Mouse (Mus musculus): ENCODE measurements around the gene Plcl2. TPM values are rescaled to one million over a fixed set of nuclear protein-coding genes. Genes with fewer than 3 reads are reported as not detected.

Plcl2 gene
- polyA plus RNA-seq, 1 experiment: 4.3 TPM

DNA sequence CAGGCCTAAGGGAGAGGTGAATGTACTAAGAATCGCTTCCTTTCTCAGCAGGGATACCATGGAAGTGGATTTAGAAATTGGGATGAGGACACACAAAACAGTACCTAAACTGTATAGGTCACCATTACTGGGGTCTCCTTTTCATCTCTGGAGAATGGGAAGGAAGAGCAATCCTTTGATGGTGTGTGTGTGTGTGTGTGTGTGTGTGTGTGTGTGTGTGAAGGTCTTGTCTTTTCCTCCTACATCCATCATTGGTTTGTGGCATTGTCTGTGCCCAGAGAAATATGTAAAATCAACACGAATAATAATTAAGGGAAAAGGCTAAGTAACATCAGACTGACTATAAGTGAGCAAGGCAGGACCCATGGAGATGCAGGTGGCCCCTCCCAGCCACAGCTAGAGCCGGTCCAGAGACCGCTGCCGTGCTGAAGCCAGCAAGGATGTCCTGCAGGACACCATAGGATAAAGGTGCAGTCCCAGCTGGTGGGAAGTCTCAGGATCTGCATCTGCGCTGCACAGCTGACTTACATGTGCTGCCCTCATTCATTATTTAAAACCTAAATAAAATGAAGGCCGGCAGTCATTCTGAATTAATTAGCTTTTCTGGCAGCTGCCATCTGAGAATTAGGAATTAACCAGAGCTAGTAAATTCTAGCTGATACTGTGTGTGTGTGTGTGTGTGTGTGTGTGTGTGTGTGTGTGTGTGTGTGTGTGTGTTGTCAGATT lies 201.5 kb downstream of the Plcl2 start:
- H3ac ChIP-seq (ENCODE audit: control insufficient read depth, insufficient read length, low read depth): no peak overlapping the region
- H3K4me3 ChIP-seq (ENCODE audit: insufficient read depth, poor library complexity, severe bottlenecking): no peak overlapping the region
- H3K79me3 ChIP-seq (ENCODE audit: low read depth): no peaks in the 10 kb centered on the region
- no peaks in the 10 kb centered on the region for H3K36me3 ChIP-seq (ENCODE audit: control insufficient read depth, insufficient read depth)
- no peaks in the 10 kb centered on the region for H3K79me2 ChIP-seq (ENCODE audit: control insufficient read depth, insufficient read depth)
- no peaks in the 10 kb centered on the region for H3K27me3 ChIP-seq (ENCODE audit: control insufficient read depth, insufficient read depth, insufficient read length)
- TF ChIP-seq MYOD1 (IDR thresholded peaks at IDR 0.05; ENCODE audit: control insufficient read depth, insufficient read length, low read depth): no peak
- no peak for TF ChIP-seq USF1 (IDR thresholded peaks at IDR 0.05; ENCODE audit: low read depth)
- TF ChIP-seq MYOG (IDR thresholded peaks at IDR 0.05; ENCODE audit: control insufficient read depth, extremely low read depth, insufficient read length): no peak
- TF ChIP-seq MAX (IDR thresholded peaks at IDR 0.05): no peak

DNA sequence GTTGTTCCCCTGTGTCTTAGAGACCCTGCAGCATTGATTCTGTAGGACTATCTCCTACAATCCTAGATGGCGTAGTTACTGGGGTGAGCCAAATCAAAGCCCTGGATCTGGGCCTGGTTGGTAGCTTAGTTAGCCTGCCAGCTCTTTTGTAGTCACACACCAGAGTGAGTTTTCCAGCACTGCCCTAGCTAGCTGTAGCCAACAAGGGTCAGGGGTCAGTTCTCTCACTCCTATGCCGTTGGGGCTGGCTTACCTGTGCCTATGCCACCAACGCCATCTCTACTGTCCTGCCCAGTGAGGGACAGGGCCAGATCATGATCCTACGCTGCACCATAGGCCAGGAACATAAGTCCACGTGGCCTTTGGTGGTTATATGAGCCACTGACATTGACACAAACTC lies 208.4 kb downstream of the Plcl2 start:
- TF ChIP-seq MYOG (IDR thresholded peaks at IDR 0.05; ENCODE audit: control insufficient read depth, extremely low read depth, insufficient read length) (no peak), USF1 (IDR thresholded peaks at IDR 0.05; ENCODE audit: low read depth) (no peak), MYOD1 (IDR thresholded peaks at IDR 0.05; ENCODE audit: control insufficient read depth, insufficient read length, low read depth) (no peak), CEBPB (IDR thresholded peaks at IDR 0.05; ENCODE audit: low read depth) (no peak), CTCF (IDR thresholded peaks at IDR 0.05; ENCODE audit: control insufficient read depth, insufficient read depth, insufficient read length) (no peak), FOSL1 (IDR thresholded peaks at IDR 0.05; ENCODE audit: insufficient read depth, low read length, poor library complexity, severe bottlenecking) (no peak), MAX (IDR thresholded peaks at IDR 0.05) (no peak)
- H3ac ChIP-seq (ENCODE audit: control insufficient read depth, insufficient read length, low read depth): no peak overlapping the region
- H3K4me3 ChIP-seq (ENCODE audit: insufficient read depth, poor library complexity, severe bottlenecking): no peak overlapping the region
- H3K79me2 ChIP-seq (ENCODE audit: control insufficient read depth, insufficient read depth): no peaks in the 10 kb centered on the region
- no peaks in the 10 kb centered on the region for H3K79me3 ChIP-seq (ENCODE audit: low read depth)
- no peaks in the 10 kb centered on the region for H3K27me3 ChIP-seq (ENCODE audit: control insufficient read depth, insufficient read depth, insufficient read length)
- no peaks in the 10 kb centered on the region for H3K36me3 ChIP-seq (ENCODE audit: control insufficient read depth, insufficient read depth)

DNA sequence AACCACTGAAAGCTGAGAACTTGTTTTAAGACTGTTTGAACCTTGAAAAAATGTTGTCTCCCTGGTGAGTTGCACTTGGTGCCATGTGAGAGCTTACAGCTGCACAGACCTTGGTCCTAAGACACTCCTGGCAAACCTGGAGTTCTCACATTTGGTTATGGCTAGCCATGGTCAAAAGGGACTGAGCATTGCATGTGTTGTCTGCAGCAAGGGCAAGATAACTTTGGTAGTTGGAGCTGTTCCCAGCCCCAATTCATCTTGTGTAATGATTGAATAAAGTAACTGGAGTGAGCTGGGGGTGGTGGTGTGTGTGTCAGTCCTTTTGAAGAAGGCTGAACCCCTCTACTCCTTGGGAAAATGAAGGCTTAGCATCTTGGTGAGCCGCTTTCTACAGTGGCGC lies 215.2 kb downstream of the Plcl2 start:
- H3K79me3 ChIP-seq (ENCODE audit: low read depth): no peaks in the 10 kb centered on the region
- no peaks in the 10 kb centered on the region for H3K27me3 ChIP-seq (ENCODE audit: control insufficient read depth, insufficient read depth, insufficient read length)
- no peaks in the 10 kb centered on the region for H3K79me2 ChIP-seq (ENCODE audit: control insufficient read depth, insufficient read depth)
- H3K4me3 ChIP-seq (ENCODE audit: insufficient read depth, poor library complexity, severe bottlenecking): no peak overlapping the region
- H3K36me3 ChIP-seq (ENCODE audit: control insufficient read depth, insufficient read depth): no peaks in the 10 kb centered on the region
- H3ac ChIP-seq (ENCODE audit: control insufficient read depth, insufficient read length, low read depth): no peak overlapping the region
- TF ChIP-seq MYOG (IDR thresholded peaks at IDR 0.05; ENCODE audit: control insufficient read depth, extremely low read depth, insufficient read length) (no peak), MYOD1 (IDR thresholded peaks at IDR 0.05; ENCODE audit: control insufficient read depth, insufficient read length, low read depth) (no peak), CEBPB (IDR thresholded peaks at IDR 0.05; ENCODE audit: low read depth) (no peak), USF1 (IDR thresholded peaks at IDR 0.05; ENCODE audit: low read depth) (no peak), CTCF (IDR thresholded peaks at IDR 0.05; ENCODE audit: control insufficient read depth, insufficient read depth, insufficient read length) (no peak), MAX (IDR thresholded peaks at IDR 0.05) (no peak), FOSL1 (IDR thresholded peaks at IDR 0.05; ENCODE audit: insufficient read depth, low read length, poor library complexity, severe bottlenecking) (no peak)

DNA sequence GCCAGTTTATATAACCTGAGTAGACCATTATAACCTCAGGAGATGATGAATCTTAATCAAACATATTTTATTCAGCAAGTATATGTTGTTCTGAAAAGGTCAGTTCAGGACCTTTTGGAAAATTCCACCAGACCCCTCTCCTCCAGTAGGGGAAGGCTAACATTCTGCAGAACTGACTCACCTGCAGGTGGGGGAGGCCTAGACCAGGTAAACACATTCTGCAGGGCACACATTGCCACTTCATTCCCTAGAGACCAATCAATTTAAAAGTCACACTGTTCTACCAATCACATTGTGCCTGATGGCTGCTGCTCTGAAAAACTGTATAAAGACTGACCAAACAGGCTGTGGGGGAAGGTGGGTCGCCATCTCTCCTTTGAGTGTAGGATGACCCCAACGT lies 217.1 kb downstream of the Plcl2 start:
- no peak overlapping the region for H3K4me3 ChIP-seq (ENCODE audit: insufficient read depth, poor library complexity, severe bottlenecking)
- H3K79me3 ChIP-seq (ENCODE audit: low read depth): no peaks in the 10 kb centered on the region
- no peak for TF ChIP-seq MYOG (IDR thresholded peaks at IDR 0.05; ENCODE audit: control insufficient read depth, extremely low read depth, insufficient read length)
- no peak overlapping the region for H3ac ChIP-seq (ENCODE audit: control insufficient read depth, insufficient read length, low read depth)
- no peaks in the 10 kb centered on the region for H3K36me3 ChIP-seq (ENCODE audit: control insufficient read depth, insufficient read depth)
- H3K79me2 ChIP-seq (ENCODE audit: control insufficient read depth, insufficient read depth): no peaks in the 10 kb centered on the region
- no peaks in the 10 kb centered on the region for H3K27me3 ChIP-seq (ENCODE audit: control insufficient read depth, insufficient read depth, insufficient read length)

DNA sequence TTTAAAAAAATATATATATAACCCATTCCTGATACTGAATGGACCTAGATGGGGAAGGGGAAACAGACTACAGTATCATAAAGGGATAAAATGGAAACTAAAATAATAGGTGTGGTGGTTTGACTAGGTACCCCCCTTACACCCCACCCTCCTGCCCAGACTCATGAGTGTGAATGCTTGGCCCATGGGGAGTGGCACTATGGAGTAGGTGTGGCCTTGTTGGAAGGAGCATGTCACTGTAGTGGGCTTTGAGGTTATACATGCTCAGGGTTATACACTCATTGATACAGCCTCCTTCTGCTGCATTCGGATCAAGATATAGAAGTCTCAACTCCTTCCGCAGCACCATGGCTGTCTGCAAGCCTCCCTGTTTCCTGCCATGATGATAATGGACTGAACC lies 219.8 kb downstream of the Plcl2 start:
- Histone ChIP-seq H3K79me2 (ENCODE audit: control insufficient read depth, insufficient read depth) (no peaks in the 10 kb centered on the region), H3K36me3 (ENCODE audit: control insufficient read depth, insufficient read depth) (no peaks in the 10 kb centered on the region), H3K4me3 (ENCODE audit: insufficient read depth, poor library complexity, severe bottlenecking) (no peak overlapping the region), H3ac (ENCODE audit: control insufficient read depth, insufficient read length, low read depth) (no peak overlapping the region), H3K27me3 (ENCODE audit: control insufficient read depth, insufficient read depth, insufficient read length) (no peaks in the 10 kb centered on the region), H3K79me3 (ENCODE audit: low read depth) (no peaks in the 10 kb centered on the region)
- TF ChIP-seq MYOD1 (IDR thresholded peaks at IDR 0.05; ENCODE audit: control insufficient read depth, insufficient read length, low read depth) (no peak), USF1 (IDR thresholded peaks at IDR 0.05; ENCODE audit: low read depth) (no peak), CTCF (IDR thresholded peaks at IDR 0.05; ENCODE audit: control insufficient read depth, insufficient read depth, insufficient read length) (no peak), FOSL1 (IDR thresholded peaks at IDR 0.05; ENCODE audit: insufficient read depth, low read length, poor library complexity, severe bottlenecking) (no peak), MAX (IDR thresholded peaks at IDR 0.05) (no peak), MYOG (IDR thresholded peaks at IDR 0.05; ENCODE audit: control insufficient read depth, extremely low read depth, insufficient read length) (no peak), CEBPB (IDR thresholded peaks at IDR 0.05; ENCODE audit: low read depth) (no peak)

DNA sequence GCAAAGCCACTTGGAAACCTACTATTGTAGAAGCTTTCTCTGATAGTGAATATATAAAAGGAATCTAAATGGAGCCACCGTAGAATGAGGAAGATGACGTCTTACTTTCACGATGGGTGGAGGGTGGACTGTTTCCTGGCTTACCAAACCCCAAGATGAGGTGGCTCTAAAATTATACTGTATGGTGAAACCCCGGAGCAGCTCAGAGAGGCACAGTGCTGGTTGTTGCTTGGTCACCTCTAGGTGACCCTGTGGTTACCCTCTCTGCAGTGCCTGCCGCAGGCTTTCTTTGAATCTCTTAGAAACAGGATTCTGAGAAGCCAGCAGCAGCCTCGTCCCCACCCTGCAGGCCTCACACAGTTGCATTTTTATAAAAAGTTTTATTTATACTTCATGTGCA lies 220.4 kb downstream of the Plcl2 start:
- H3K27me3 ChIP-seq (ENCODE audit: control insufficient read depth, insufficient read depth, insufficient read length): no peaks in the 10 kb centered on the region
- H3K4me3 ChIP-seq (ENCODE audit: insufficient read depth, poor library complexity, severe bottlenecking): no peak overlapping the region
- no peaks in the 10 kb centered on the region for H3K36me3 ChIP-seq (ENCODE audit: control insufficient read depth, insufficient read depth)
- no peak overlapping the region for H3ac ChIP-seq (ENCODE audit: control insufficient read depth, insufficient read length, low read depth)
- TF ChIP-seq MYOG (IDR thresholded peaks at IDR 0.05; ENCODE audit: control insufficient read depth, extremely low read depth, insufficient read length) (no peak), CTCF (IDR thresholded peaks at IDR 0.05; ENCODE audit: control insufficient read depth, insufficient read depth, insufficient read length) (no peak), MAX (IDR thresholded peaks at IDR 0.05) (no peak), CEBPB (IDR thresholded peaks at IDR 0.05; ENCODE audit: low read depth) (no peak), MYOD1 (IDR thresholded peaks at IDR 0.05; ENCODE audit: control insufficient read depth, insufficient read length, low read depth) (no peak), FOSL1 (IDR thresholded peaks at IDR 0.05; ENCODE audit: insufficient read depth, low read length, poor library complexity, severe bottlenecking) (no peak), USF1 (IDR thresholded peaks at IDR 0.05; ENCODE audit: low read depth) (no peak)
- H3K79me3 ChIP-seq (ENCODE audit: low read depth): no peaks in the 10 kb centered on the region
- no peaks in the 10 kb centered on the region for H3K79me2 ChIP-seq (ENCODE audit: control insufficient read depth, insufficient read depth)

All from C2C12 (cell line).